Mouse (Mus musculus) forebrain, embryonic 11.5 days (tissue): ENCODE data around the gene Rad51. TPM values are rescaled to one million over a fixed set of nuclear protein-coding genes. Genes with fewer than 3 reads are reported as not detected.

Experiments
- ATAC-seq: fragments of 200-750 bp; cut with Nextera tagmentation; replicated peaks from 2 replicates; pipeline ENCODE4 v1.8.0; 2017; ENCODE audit warnings: moderate TSS enrichment; ENCODE audit not compliant: low FRiP score
- DNase-seq: peaks from one replicate; pipeline ENCODE4 v3.0.0-alpha.2; 2017; ENCODE audit warnings: low spot score
- H3K27ac ChIP-seq: fragments of 300-500 bp; sonication (generic); 2 replicates; pipeline ENCODE4 v1.5.1; 2014; ENCODE audit warnings: low read depth, low read length
- H3K27me3 ChIP-seq: fragments of 300-500 bp; sonication (generic); 2 replicates; pipeline ENCODE4 v1.6.1; 2014; ENCODE audit warnings: mild to moderate bottlenecking, low read length, mixed read lengths; ENCODE audit not compliant: control insufficient read depth, insufficient read depth
- H3K36me3 ChIP-seq: fragments of 300-500 bp; sonication (generic); 2 replicates; pipeline ENCODE4 v1.6.1; 2014; ENCODE audit warnings: mild to moderate bottlenecking, low read length, moderate library complexity, mixed read lengths; ENCODE audit not compliant: control insufficient read depth, insufficient read depth
- H3K4me1 ChIP-seq: fragments of 300-500 bp; sonication (generic); replicated peaks from 2 replicates; pipeline ENCODE4 v1.6.1; 2014; ENCODE audit warnings: low read length, mixed read lengths; ENCODE audit not compliant: control insufficient read depth, insufficient read depth
- H3K4me2 ChIP-seq: fragments of 300-500 bp; sonication (generic); 2 replicates; pipeline ENCODE4 v1.6.1; 2014; ENCODE audit warnings: low read depth, mild to moderate bottlenecking, low read length, moderate library complexity, mixed read lengths; ENCODE audit not compliant: severe bottlenecking
- H3K4me3 ChIP-seq: fragments of 300-500 bp; sonication (generic); 2 replicates; pipeline ENCODE4 v1.5.1; 2014; ENCODE audit warnings: low read depth, low read length
- H3K9ac ChIP-seq: fragments of 300-500 bp; sonication (generic); 2 replicates; pipeline ENCODE4 v1.6.1; 2014; ENCODE audit warnings: low read length
- H3K9me3 ChIP-seq: fragments of 300-500 bp; sonication (generic); 2 replicates; pipeline ENCODE4 v1.6.1; 2016; ENCODE audit warnings: low read length, mixed read lengths; ENCODE audit not compliant: control insufficient read depth
- WGBS: fragments of 180-500 bp; shearing (Covaris S2); extraction: QIAGEN DNeasy Blood & Tissue Kit; methylation state at CpG from one replicate; pipeline ENCODE4 v1.1.7; 2014; 5-methylcytosine and 5-hydroxymethylcytosine counted together
- polyA plus RNA-seq: library from polyadenylated mRNA; unstranded; fragments of >200 nt; fragmentation: Nextera tagmentation; extraction: Ambion mirVana; gene quantifications from 2 replicates; pipeline ENCODE4 v1.2.1, GENCODE M21; 2014

The Rad51 gene
- polyA plus RNA-seq, 1 experiment from 2014 or later: 84.2 TPM

DNA sequence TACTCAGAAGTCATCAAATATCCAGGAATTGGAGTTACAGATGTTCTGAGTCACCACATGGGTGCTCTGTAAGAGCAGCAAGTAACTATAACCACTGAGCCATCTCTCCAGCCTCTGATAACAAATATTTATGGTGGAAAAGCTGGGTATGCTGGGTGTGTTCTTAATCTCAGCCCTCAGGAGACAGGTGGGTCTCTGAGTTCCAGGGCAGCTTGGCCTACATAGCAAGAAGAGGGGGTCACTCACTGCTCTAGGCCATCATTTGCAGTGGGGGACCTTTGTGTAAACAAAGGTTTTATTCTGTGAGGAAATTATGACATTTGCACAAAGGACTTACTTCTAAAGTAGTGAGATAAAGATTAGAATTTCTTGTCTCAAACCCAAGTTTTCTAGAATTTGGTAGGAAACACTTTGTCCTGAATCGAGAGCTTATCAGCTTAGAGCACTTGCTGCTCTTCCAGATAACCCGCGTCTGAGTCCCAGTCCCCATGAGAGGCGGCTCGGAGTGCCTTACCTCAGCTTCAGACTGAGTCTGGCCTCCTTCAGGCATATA is 23.8 kb downstream of the Rad51 start:
- Histone ChIP-seq H3K4me1 (no peaks in the 10 kb centered on the region), H3K4me2 (no peak overlapping the region), H3K9me3 (no peaks in the 10 kb centered on the region), H3K9ac (no peak overlapping the region), H3K27me3 (no peaks in the 10 kb centered on the region), H3K4me3 (no peak overlapping the region), H3K36me3 (peaks cover 12% of the 10 kb centered on the region; the same call in 1 of the 2 replicates), H3K27ac (no peak overlapping the region)
- 80% methylated on average over 5 of the region's 5 CpGs for WGBS
- DNase-seq: no peak
- no peak for ATAC-seq

- Histone ChIP-seq H3K4me2 (no peak overlapping the region), H3K4me3 (no peak overlapping the region), H3K9ac (no peak overlapping the region), H3K27ac (no peak overlapping the region), H3K27me3 (no peaks in the 10 kb centered on the region), H3K4me1 (no peaks in the 10 kb centered on the region), H3K9me3 (peaks cover 3% of the 10 kb centered on the region), H3K36me3 (peaks cover 11% of the 10 kb centered on the region)
- ATAC-seq (no peak), DNase-seq (no peak)
- WGBS: 79% methylated on average over 2 of the region's 2 CpGs
Measured at GRCm38 (mm10) chr2:119145199-119145598, 32.6 kb downstream of the Rad51 start.

DNA sequence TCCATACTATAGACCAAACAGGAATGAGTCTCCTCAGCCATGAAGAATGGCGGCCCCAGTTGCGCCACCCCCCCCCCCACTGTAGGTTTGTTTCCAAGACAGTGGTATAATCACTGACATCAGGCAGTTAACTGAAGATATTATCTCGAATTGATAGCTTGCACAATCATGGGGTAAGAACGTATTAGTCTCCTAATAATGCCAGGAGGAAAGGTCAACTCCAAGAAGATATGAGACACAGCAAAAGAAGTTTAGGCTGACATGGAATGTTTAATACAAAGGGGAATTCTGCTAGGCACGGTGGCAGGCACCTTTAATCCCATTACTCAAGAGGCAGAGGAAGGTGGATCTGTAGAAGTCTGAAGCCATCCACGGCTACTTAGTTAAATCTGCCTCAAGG is 33.8 kb downstream of the Rad51 start:
- Histone ChIP-seq H3K36me3 (peaks cover 11% of the 10 kb centered on the region), H3K9me3 (peaks cover 3% of the 10 kb centered on the region), H3K4me2 (no peak overlapping the region), H3K9ac (no peak overlapping the region), H3K27me3 (no peaks in the 10 kb centered on the region), H3K4me1 (no peaks in the 10 kb centered on the region), H3K4me3 (no peak overlapping the region), H3K27ac (no peak overlapping the region)
- WGBS: 84% methylated on average over 6 of the region's 6 CpGs
- ATAC-seq (no peak), DNase-seq (no peak)

DNA sequence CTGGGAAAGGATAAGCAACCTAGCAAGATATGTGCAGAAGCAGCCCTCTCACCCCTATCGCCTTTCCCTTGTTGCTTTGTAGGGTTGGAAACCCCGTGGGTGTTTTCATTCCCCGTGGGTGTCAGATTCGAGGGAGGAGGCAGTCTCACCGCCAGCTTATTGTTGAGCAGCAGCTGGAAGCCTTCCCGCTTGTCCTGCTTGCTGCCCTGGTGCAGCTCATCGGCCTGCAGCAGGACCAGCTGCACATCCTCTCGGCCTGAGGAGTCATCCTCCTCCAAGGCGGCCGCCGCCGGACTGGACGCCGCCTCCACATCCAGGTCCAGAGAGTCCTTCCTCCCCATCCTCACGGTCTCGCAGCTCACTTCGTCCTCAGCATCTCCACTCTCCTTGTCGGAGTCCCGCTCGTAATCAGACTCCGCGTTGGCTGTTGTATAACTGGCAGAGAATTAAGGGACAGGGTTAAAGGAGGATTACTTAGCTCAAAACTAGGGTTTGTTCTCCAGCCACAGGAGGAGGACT is 34.6 kb downstream of the Rad51 start:
- WGBS: 82% methylated on average over 22 of the region's 22 CpGs
- Histone ChIP-seq H3K9ac (no peak overlapping the region), H3K36me3 (peaks cover 9% of the 10 kb centered on the region), H3K4me1 (no peaks in the 10 kb centered on the region), H3K27me3 (no peaks in the 10 kb centered on the region), H3K4me3 (no peak overlapping the region), H3K4me2 (no peak overlapping the region), H3K27ac (no peak overlapping the region), H3K9me3 (peaks cover 3% of the 10 kb centered on the region)
- no peak for DNase-seq
- no peak for ATAC-seq

DNA sequence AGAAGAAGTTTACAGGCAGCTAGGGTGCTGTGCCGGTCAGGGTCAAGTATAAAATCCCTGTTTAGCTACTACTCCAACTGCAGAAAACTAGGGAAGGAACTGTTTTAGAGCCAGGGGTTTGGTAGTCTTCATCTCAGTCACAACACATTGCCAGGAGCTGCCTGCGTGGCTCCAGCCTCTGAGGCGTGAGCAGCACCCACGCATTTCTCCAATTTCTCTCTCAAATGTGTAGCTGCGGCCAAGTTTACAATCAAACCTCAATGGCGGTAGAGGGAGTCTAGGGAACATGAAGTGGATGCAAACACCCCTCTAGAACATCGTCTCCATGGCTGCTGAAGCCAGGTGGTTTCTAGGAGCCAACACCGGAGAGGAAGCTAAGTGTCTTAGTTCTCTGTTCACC is 35.2 kb downstream of the Rad51 start:
- ATAC-seq: no peak
- no peak overlapping the region for H3K4me3 ChIP-seq
- H3K36me3 ChIP-seq: peaks cover 9% of the 10 kb centered on the region
- H3K27me3 ChIP-seq: no peaks in the 10 kb centered on the region
- peaks cover 3% of the 10 kb centered on the region for H3K9me3 ChIP-seq
- H3K9ac ChIP-seq: no peak overlapping the region
- H3K4me1 ChIP-seq: no peaks in the 10 kb centered on the region
- no peak overlapping the region for H3K27ac ChIP-seq
- WGBS: 97% methylated on average over 8 of the region's 8 CpGs
- no peak for DNase-seq
- H3K4me2 ChIP-seq: no peak overlapping the region

DNA sequence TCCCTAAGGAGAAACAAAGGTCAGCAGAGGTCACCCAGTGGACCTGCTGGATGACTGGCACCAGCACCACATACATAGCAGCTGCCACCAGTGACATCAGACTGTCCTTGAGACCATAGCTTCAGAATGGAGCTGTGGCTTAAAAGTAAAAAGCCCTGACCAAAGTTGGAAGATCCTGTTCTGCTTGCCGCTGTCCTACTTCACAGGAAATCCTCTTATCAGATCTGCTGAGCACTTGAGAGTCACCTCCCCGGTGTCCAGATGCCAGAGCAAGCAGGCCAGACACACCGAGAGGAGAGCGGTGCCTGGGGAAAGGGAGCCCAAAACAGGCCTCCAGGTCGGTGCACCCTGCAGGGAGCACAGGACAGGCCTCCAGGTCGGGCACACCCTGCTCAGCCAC is 39.7 kb downstream of the Rad51 start:
- Histone ChIP-seq H3K9ac (no peak overlapping the region), H3K4me2 (no peak overlapping the region), H3K9me3 (no peaks in the 10 kb centered on the region), H3K27ac (no peak overlapping the region), H3K4me3 (no peak overlapping the region), H3K27me3 (no peaks in the 10 kb centered on the region), H3K4me1 (peaks cover 10% of the 10 kb centered on the region; the same call in 1 of the 2 replicates), H3K36me3 (no peaks in the 10 kb centered on the region; the same call in 1 of the 2 replicates)
- DNase-seq: no peak
- 94% methylated on average over 6 of the region's 6 CpGs for WGBS
- no peak for ATAC-seq

DNA sequence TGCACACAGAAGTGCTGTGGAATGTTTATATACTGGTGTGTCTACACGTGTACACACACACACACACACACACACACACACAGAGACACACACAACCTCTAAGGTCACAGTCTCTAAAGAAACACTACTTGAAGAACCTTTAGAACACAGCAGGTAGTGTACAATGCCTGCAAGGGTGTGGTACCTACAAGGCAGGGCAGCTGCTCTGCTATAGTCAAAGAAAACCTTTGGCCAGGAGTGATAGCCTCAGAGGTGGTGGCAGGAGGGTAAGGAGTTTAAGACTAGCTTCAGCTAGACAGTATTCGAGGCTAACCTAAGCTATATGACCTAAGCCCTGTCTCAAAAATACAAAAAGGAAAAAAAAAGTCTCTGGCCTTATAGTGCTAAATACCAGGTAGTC is 42.1 kb downstream of the Rad51 start:
- Histone ChIP-seq H3K4me1 (peaks cover 13% of the 10 kb centered on the region; the same call in 1 of the 2 replicates), H3K4me3 (no peak overlapping the region), H3K4me2 (no peak overlapping the region), H3K9me3 (no peaks in the 10 kb centered on the region), H3K27ac (no peak overlapping the region), H3K9ac (no peak overlapping the region), H3K36me3 (no peaks in the 10 kb centered on the region; the same call in 1 of the 2 replicates), H3K27me3 (no peaks in the 10 kb centered on the region)
- no peak for ATAC-seq
- WGBS: 82% methylated on average over 2 of the region's 2 CpGs
- no peak for DNase-seq

DNA sequence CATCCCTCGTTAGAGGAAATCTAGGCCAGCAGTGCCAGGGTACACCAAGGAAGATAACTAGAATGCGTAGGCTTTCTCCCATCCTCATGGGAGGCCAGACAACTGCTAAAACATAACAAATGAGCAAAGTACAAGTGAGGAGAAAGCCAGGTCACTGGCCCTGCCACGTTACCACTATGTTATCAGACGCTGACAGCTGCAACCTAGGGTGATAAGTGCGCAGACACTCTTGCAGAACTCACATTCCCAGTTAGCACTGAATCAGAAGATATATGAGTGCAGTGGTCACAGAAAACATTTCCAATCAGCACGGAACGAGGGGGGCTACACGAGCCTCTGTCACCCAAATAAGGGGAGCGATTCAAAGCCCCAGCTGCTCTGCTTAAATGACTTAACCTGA is 42.8 kb downstream of the Rad51 start:
- H3K4me1 ChIP-seq: peaks cover 13% of the 10 kb centered on the region; the same call in 1 of the 2 replicates
- no peak for DNase-seq
- H3K27me3 ChIP-seq: no peaks in the 10 kb centered on the region
- H3K4me3 ChIP-seq: no peak overlapping the region
- no peaks in the 10 kb centered on the region; the same call in 1 of the 2 replicates for H3K36me3 ChIP-seq
- H3K4me2 ChIP-seq: peak overlapping the region; percentile 77
- no peak overlapping the region for H3K27ac ChIP-seq
- no peak for ATAC-seq
- WGBS: 86% methylated on average over 9 of the region's 9 CpGs
- peak overlapping the region; percentile 90 for H3K9ac ChIP-seq
- no peaks in the 10 kb centered on the region for H3K9me3 ChIP-seq
